Mouse (Mus musculus): ENCODE data around the gene Catspere2. TPM values are rescaled to one million over a fixed set of nuclear protein-coding genes. Genes with fewer than 3 reads are reported as not detected.

Catspere2 gene
- polyA plus RNA-seq, 1 experiment from 2014 or later, result 0.14 TPM

Other genes starting within 250 kb of the Catspere2 start
- 59.2 and 63.6 TPM in 2 replicates for gene Adss, start 186.9 kb upstream of the Catspere2 start, polyA plus RNA-seq (2016; fragmentation: Nextera tagmentation; extraction: Ambion mirVana)
- gene Desi2, start 204.0 kb downstream of the Catspere2 start, polyA plus RNA-seq (2016; fragmentation: Nextera tagmentation; extraction: Ambion mirVana), result 24.3 and 24.9 TPM in 2 replicates

Measured in embryonic facial prominence, embryonic 12.5 days (tissue).